Mouse (Mus musculus) bone marrow macrophage, adult 2 months (primary cell): ENCODE data around the gene Fkbp10.

Experiments
- CTCF ChIP-seq: IDR thresholded peaks from 2 replicates; pipeline ENCODE4 v1.5.1; 2012; ENCODE audit warnings: low read depth, mild to moderate bottlenecking, low read length, moderate library complexity
- POLR2A ChIP-seq: IDR thresholded peaks from 2 replicates; pipeline ENCODE4 v1.6.1; 2012; ENCODE audit warnings: mild to moderate bottlenecking, low read depth, low read length, borderline replicate concordance

- TF ChIP-seq POLR2A, result no peak
- no peak for TF ChIP-seq CTCF
Measured at GRCm38 (mm10) chr11:100428612-100429199, 13.2 kb downstream of the Fkbp10 start.
